Mouse (Mus musculus) retina, postnatal 7 days (tissue): ENCODE data around the gene Acox2.

Source experiments
- DNase-seq: peaks from one replicate; pipeline ENCODE4 v3.0.0-alpha.2; 2012; ENCODE audit warnings: low read depth, low spot score

Gene Acox2

GRCm38 (mm10) chr14:8250141-8250871 is 8.8 kb downstream of the Acox2 start:
- DNase-seq: no peak

- DNase-seq: no peak
These were observed 9.9 kb downstream of the Acox2 start for GRCm38 (mm10) chr14:8249206-8249605.

- no peak for DNase-seq
These were observed 12.3 kb downstream of the Acox2 start for GRCm38 (mm10) chr14:8246878-8247277.

- no peak for DNase-seq
These were observed 14.9 kb downstream of the Acox2 start for GRCm38 (mm10) chr14:8244211-8244611.

- no peak for DNase-seq
These were observed 15.8 kb downstream of the Acox2 start for GRCm38 (mm10) chr14:8243136-8243888.

- no peak for DNase-seq
These were observed 16.7 kb downstream of the Acox2 start for GRCm38 (mm10) chr14:8242388-8242920.

- DNase-seq: no peak
These were observed 17.3 kb downstream of the Acox2 start for GRCm38 (mm10) chr14:8241816-8242215.

GRCm38 (mm10) chr14:8233252-8233651 is 25.9 kb downstream of the Acox2 start:
- DNase-seq: no peak

GRCm38 (mm10) chr14:8232155-8232910 is 26.8 kb downstream of the Acox2 start:
- no peak for DNase-seq

GRCm38 (mm10) chr14:8229367-8230019 is 29.7 kb downstream of the Acox2 start:
- no peak for DNase-seq

GRCm38 (mm10) chr14:8224805-8225204 is 34.3 kb downstream of the Acox2 start:
- no peak for DNase-seq

- no peak for DNase-seq
These were observed 35.5 kb downstream of the Acox2 start for GRCm38 (mm10) chr14:8223506-8224293.

- DNase-seq: no peak
These were observed 36.6 kb downstream of the Acox2 start for GRCm38 (mm10) chr14:8222561-8222960.

- DNase-seq: no peak
These were observed 38.2 kb downstream of the Acox2 start for GRCm38 (mm10) chr14:8220912-8221311.

- no peak for DNase-seq
These were observed 38.8 kb downstream of the Acox2 start for GRCm38 (mm10) chr14:8220306-8220705.

GRCm38 (mm10) chr14:8219876-8220275 is 39.3 kb downstream of the Acox2 start:
- no peak for DNase-seq

- DNase-seq: no peak
These were observed 40.3 kb downstream of the Acox2 start for GRCm38 (mm10) chr14:8218730-8219380.

- no peak for DNase-seq
These were observed 40.9 kb downstream of the Acox2 start for GRCm38 (mm10) chr14:8218238-8218637.

- DNase-seq: no peak
These were observed 43.1 kb downstream of the Acox2 start for GRCm38 (mm10) chr14:8216100-8216499.

GRCm38 (mm10) chr14:8215208-8215778 is 43.9 kb downstream of the Acox2 start:
- no peak for DNase-seq
